Mouse (Mus musculus) ES-CJ7 (cell line): ENCODE results near the gene Cdk2.
A peak's percentile ranks its signal among the peaks of the same experiment; 100 is the strongest.
"Not testable (repeated sequence)": the region's sequence is repeated elsewhere in the genome, so short reads cannot be mapped to it uniquely, and the experiment has no call there.

ENCODE experiments used
- DNase-seq: peaks from one replicate; pipeline ENCODE4 v3.0.0; 2011; ENCODE audit warnings: low read depth, low spot score

Cdk2 gene

DNA sequence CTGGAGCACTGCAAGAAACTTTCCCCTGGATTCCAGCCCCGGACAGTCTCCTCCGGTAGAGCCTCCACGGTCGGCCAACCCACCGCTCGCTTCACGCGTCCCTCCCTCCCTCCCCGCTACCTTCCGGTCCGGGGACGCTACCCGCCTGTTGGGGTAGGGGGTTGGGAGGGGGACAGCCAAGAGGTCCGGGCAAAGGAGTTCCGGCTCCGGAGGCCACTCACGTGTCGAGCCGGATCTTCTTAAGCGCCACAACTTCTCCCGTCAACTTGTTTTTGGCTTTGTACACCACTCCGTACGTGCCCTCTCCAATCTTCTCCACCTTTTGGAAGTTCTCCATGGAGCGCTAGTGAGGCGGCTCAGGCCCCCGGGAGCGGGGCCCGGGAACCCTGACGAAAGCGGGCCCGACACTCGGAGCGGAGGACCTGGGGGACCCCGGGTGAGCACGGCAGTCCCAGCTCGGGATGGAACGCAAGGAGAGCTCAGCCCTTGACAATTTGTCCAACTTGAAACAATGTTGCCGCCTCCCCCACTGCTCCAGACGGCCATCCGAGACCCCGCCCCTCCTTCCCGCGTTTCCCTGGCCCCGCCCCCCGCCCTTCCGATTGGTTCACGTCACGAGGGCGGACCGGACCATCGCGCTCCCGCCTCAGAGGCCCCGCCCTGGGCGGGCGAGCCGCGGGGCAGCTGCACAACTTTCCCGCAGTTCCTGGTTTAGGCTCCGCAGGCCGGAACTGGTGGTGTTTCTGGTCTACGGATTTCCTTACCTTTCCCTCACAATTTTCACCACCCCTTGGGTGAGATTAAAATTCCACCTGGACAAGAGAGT lies at the start of gene Cdk2:
Gene Cdk2 (minus strand): TSS at position 541 of the 826 bp plus-strand sequence.
- DNase-seq: peak; percentile 92

DNA sequence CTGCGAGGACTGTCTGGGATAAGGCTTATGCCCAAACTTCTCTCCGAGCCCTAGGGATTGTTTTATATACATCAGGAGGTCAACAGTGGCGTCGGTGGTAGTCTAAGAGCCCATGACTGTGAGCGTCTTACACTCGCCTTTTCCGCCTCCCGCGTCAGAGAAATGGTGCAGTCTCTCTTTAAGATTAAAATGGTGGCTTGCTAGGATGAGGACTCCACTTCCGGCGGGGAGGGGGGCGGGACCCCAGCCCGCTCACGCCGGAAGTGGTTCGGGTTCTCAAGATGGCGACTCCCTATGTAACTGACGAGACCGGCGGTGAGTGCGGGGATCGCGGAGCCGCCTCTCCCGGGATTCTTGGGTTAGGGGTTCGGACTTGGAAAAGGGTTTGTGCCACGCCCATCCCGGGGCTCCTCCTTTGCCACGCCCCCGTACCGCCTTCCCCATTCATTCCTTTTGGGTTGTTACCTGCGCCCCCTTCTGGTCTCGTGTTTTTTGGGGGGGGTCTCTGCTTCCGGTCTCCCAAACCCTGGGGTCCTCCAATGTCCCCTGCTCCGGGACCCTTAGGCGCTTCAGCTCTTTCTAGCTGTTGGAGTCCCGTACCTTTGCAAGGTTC lies 43.5 kb upstream of the Cdk2 start:
- DNase-seq: peak; percentile 93

DNA sequence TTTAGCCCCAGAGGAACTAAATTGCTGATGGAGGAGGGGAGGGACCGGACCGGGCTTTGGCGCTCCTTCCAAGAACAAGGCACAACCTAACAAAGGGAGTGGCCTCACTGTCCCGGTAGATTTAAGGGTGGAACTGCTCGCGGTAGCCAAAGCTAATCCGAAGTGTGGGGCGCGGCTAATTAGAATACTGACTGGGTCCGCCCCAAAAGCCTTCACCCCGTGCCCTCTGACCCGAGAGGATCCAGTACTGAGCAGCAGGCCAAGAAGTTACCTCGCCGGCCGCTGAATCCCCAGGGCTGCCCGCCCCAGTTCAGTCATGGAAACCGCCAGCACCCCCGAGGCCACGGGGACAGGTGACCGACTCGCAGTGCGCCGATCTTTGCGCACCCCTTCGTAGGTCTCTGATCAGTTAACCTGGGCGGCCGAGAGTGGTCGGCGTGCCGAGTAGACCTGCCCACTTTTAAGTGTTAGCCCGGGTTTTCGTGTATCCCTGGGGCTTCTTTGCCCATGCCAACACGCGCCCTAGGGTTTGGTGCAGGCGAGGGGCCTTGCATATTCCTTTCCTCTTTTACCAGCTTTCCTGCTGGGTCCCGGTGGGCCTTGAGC lies 42.9 kb upstream of the Cdk2 start, which contains the start of gene Pym1:
Gene Pym1 (plus strand): TSS at position 244 of the 606 bp plus-strand sequence.
- peak; percentile 96 for DNase-seq

DNA sequence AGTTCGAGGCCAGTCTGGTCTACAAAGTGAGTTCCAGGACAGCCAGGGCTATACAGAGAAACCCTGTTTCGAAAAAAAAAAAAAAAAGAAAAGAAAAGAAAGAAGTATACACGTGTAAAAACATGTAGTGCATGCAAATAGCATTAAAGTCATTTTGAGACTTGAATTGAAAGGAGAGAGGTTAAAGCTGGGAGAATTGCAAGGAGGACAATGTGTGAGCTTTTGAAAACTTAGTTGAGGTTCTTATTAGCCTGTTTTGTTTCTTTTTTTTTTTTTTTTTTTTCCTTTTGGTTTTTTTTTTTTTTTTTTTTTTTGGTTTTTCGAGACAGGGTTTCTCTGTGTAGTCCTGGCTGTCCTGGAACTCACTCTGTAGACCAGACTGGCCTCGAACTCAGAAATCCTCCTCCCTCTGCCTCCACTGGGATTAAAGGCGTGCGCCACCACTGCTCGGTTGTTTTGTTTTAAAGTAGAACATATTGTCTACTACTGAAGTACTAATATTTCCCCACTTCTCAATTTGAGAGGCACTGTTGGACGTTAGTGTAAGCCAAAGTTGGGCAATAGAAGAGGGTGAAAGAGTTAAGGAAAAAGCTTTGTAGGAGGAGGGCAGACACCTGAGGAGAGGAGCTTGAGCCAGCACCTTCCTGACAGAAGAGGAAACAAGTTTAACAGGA lies 42.3 kb upstream of the Cdk2 start:
- no peak for DNase-seq

DNA sequence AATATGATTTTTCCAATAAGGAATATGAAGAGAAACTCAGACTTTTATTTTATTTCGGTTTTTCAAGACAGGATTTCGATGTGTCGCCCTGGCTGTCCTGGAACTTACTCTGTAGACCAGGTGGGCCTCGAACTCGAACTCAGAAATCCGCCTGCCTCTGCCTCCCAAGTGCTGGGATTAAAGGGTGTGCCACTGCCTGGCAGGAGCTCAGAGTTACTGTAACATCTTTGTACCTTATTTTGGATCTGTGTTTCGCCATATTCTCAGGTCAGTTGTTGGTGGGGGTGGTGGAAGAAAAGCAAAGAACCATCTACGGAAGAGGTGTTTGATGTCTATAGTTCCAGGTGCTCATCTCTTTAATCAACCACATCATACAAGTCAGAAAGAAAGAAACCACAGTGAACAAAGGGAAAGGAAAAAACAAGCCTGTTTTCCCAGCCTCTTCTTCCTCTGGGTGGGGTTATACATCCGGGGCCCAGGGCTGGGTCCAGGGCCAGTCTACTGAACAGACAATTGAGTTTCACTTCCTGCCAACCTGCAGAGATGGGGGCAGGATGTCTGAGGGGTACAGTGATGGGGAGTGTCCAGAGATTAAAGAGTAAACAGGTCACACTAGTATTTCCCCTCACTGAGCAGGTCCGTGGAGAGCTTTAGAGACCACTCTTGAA lies 41.2 kb upstream of the Cdk2 start:
- DNase-seq: peak; percentile 30

DNA sequence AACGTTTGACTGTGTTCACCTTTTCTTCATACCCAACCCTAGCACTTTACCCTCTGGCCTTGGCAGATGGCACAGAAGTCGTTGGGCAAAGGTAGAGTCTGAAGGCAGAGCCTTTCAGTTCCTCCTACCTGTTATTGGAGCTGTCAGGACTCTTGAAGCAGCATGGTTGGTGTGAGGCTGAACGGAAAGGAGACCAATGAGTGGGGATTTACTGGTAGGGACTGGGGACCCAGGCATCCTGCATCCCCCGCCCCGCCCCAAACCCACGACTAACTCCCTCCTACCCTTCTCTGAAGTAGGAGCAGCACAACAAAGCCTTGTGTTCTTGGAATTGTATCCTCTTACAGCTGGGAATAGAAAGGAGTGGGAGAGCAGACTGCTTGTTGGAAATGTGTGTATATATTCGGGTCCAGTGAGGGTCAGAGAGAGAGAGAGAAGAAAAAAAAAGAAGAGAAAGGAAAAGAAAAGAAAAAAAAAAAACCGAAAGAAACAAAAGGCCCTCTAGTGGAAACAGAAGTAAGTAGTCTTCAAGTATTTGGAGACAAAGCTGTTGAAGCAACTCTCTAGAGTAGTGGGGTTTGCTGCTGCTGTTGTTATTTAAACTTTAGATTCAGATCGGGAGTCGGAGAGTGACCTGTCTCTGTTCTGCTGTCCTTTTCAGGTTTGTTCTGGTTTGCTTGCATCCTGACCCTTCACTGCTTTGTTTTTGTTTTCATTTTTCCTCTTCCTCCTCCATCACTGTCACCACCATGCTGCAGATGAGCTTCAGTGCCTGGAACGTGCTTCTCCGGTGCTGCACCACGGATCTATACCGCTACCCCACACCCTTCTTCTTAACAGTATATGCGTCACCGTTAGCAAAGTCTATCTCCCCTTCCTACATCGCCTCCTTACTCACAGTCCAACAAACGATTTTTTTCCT lies 40.1 kb upstream of the Cdk2 start, which contains the start of gene Dgka:
Gene Dgka (minus strand): TSS at position 176 of the 922 bp plus-strand sequence.
- peak; percentile 48 for DNase-seq

DNA sequence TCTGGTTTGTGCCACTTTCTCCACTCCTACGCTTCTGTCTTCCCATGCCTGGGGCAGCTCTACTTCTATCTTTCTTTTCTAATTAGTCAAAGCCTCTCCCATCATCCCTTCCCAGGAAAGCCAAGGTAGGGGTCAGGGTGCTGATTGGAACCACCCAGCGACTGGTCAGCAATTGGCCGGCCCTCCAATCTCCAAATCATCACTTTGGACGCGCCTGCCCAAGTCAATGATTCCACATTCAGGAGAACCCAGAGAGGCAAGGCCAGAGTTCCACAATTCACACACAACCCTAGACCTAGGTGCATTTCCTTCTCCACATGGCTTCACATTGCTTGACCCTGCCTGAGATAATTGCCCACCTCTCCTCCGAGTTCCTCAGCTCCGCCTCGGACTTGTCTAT lies 39.4 kb upstream of the Cdk2 start:
- no peak for DNase-seq

DNA sequence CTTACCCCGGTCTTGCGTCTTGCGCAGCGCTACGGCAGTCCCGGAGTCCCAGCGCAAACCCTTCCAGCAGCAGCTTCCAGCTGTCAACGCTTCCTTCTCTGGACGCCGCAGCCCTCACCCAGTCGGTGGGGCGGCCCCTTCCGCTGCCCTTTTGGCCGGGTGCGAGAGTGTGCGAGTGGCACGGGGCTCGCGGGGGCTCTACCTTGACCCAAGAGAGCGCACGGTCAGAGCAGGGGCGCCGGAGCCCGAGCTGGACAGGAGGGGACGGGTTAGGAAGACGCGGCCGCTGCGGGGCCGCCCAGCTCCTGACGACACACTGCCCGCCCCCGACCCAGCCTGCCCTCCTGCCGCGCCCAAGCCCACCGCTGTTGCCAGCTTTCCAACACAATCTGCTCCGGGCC lies 39.0 kb upstream of the Cdk2 start:
- DNase-seq: peak; percentile 25

DNA sequence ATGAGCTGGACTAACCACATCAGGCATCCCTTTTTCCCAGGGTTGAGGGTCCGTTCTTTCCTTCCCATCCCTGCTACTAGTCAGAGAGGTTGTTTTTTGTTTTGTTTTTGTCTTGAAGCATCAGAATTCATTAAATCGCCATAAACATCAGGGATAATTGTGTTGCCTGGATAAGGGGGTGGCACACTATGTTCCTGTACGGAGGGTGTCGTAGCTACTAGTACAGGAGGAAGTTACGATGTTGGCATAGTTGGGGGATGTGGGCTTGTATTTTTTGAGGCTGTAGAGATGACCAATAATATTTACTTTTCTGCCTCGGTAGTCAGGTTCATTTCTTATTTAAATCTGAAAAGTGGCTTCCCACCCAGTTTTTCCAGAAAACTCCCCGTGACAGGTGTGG lies 38.4 kb upstream of the Cdk2 start:
- no peak for DNase-seq

DNA sequence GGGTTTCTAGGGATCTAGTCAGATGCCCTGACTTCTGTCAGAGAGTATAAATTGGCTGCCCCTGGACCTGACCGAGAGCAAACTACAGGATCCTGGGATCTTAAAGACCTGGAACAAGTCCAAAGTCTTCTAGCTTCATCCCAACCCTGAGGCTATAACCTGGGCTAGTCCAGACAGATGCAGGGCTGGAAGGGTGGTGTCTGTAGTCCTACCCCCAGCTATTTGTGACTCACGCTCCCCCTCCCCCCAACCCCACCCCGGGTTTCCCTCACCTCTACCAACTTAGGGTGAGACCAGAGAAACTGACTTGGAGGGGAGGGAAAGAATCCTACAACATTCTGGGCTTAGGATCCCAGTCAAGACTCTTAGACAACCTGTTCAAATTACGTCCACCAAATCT lies 37.8 kb upstream of the Cdk2 start:
- peak; percentile 76 for DNase-seq

DNA sequence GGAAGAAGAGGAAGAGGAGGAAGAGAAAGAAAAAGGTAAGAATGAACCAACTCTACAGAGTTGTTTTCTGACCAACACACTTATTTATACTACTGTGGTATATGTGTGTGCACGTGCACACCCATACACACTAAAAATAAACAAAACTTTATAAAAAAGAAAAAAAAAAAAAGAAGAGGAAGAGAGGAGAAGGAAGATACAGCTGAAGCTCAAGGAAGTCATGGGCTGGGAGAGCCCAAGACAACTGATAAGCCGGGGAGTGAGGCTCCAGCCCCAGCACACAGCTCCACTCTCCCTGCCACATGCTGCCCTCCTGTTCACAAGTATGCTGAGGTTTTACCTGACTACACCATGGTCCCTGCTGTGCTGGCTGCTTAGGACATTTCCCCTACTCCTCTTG lies 35.5 kb upstream of the Cdk2 start:
- no peak for DNase-seq

DNA sequence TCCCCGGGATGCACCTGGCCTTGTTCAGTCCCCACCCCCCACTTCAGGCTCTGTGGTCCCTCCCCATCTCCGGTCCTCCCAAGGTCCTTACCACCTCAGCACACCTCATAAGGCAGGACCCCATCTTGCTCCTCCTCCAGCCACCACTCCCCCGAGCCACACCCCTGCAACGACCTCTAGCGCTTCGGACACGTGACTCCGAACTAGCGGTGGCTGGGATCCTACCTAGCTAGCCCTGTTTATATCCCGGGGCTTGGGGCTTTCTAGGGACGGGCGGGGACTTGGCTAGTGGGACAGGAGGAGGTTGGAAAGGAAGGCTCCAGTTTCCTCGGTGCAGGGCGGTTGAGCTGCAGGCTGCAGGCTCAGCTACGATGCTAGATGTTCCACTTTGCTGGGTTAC lies 32.6 kb upstream of the Cdk2 start:
- peak; percentile 97 for DNase-seq

DNA sequence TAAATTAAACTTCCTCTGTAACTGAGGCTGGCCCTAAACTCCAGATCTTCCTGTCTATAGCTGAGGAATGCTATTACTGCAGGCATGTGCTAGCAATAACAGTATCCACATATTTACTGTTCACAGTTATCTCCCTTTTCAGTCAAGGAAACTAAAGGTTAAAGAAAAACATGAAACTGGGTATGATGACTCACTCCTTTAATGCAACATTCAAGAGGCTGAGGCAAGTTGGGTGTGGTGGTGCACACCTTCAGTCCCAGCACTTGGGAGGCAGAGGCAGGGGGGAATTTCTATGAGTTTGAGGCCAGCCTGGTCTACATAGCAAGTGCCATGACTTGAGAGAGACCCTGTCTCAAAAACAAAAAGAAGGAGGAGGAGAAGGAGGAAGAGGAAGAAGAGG lies 27.2 kb upstream of the Cdk2 start:
- DNase-seq: no peak

DNA sequence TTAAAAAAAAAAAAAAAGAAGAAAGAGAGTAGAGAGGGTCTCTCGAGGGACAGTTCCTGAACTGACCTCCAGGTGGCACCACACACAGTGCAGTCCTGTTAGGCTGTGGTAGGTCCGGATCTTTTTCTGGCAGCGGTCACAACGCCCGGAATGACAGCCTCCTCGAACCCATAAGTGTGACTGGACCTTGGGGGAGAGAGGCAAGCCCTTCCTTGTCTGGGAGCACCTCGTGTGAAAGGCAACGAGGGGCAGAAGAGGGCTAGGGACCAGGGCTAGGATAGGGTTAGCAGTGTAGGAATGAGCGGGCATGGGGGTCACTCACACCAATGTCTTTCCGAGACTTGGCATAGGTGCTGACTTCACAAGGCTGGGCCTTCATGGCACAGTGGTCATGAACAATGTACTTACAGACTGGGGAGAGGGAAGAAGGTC lies 26.2 kb upstream of the Cdk2 start:
- no peak for DNase-seq

DNA sequence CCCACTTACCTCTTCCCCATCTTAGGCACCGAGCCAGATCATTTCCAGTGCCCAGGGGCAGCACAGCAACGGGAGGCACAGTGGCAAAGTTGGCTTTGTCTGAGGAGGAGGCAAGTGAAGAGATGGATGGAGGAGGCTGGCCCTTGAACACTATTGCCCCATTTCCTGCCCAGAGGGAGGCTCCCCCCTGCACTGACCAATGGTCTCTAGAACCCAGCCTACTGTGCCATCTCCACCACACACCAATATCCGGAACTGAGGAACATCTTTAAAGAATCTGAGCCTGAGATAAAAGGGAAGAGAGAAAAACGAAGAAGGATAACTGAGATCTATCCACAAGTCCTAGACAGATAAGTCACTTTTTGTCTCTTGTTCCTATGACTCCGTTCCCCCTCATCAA lies 23.2 kb upstream of the Cdk2 start:
- DNase-seq: no peak

DNA sequence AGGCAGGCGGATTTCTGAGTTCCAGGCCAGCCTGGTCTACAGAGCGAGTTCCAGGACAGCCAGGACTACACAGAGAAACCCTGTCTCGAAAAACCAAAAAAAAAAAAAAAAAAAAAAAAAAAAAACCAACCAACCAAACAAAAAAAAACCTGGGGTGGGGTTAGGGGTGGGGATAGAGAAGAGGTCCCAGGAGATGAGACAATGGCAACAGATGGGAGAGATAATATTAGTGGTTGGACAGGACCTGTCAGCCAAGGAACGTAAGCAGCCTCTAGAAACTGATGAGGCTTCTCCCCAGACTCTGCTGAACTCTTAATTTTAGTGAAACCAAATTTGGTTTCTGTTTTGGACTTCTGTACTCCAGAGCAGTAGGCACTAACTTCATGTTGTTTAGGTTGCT lies 20.6 kb upstream of the Cdk2 start:
- not testable (repeated sequence) for DNase-seq

DNA sequence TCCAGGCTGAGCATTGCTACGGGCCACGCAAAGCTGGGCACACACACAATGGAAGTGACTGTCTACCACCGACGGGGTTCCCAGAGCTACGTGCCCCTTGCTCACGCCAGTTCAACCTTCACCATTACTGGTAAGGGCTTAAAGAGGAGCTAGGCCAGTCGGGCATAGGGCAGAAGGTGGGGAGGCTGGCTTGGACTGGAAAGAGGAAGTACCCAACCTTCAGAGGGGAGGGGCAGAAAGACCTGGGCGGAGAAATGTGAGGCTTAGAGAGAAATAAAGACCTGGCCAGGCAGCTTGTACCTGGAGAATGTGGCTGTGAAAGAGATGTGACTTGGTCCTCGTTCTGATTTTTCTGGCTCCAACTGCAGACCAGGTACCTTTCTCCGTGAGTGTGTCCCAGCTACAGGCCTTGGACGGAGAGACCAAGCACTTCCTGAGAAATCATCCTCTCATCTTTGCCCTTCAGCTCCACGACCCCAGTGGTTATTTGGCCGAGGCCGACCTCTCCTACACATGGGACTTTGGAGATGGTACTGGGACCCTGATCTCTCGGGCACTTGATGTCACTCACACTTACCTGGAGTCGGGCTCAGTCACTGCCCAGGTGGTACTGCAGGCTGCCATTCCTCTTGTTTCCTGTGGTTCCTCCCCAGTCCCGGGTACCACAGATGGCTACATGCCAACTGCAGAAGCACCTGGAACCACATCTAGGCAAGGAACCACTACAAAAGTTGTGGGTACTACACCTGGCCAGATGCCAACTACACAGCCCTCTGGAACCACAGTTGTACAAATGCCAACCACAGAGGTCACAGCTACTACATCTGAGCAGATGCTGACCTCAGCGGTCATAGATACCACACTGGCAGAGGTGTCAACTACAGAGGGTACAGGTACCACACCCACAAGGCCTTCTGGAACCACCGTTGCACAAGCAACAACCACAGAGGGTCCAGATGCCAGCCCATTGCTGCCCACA lies 11.0 kb upstream of the Cdk2 start:
- DNase-seq: no peak

DNA sequence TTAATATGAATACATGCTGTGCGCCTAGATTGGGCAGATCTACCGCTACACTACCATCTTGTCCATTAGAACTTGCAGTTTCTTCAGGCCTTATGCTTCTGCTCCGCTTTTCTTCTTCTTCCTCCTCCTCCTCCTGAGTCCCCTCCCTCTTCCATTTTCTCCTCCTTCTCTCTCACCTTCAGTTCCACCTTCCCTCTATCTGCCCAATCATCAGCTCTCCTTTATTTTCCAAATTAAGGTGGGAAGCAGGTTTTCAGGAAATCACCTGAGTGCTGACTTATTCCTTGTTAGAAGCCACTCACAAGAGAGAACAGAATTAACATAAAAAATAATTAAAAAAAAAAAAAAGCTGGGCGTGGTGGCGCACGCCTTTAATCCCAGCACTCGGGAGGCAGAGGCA lies 6.5 kb upstream of the Cdk2 start:
- DNase-seq: peak; percentile 53

DNA sequence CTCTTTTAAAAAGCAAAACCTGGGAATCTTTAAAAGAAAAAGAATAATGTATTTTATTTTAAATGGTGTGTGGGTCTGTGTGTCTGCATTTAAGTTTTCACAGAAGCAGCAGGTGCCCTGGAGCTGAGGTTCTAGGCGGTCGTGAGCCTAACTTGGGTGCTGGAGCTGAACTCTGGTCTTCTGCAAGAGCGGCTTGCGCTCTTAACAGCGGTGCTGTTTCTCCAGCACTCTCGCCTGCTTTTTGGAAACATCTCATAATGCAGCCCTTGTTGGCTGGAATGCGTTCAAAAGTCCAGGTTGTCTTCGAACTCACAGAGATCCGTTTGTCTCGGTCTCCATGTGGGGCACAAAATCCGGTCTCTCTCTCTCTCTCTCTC lies 474 bp upstream of the Cdk2 start:
- DNase-seq: no peak
